Mouse (Mus musculus): ENCODE data around the gene Prmt2.

DNA sequence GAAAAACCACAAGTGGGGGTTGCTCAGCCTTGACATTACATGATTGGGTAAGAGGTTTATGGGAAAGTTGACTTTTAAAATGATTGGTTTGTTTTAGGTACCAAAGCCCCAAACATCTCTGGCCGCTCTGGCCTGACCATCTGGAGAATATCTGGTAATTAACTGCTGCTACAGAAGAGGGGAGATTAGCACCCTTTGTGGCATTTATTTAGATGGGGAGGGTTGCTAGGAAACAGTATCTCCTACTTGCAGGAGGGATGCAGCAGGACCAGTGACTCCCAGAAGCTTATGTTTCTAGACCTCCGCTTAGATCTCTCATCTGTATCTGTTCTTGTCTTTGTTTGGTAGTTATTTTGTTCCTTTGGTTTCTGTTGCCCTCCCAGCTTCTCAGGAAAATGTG, 62.8 kb downstream of the Prmt2 start:
- TF ChIP-seq CTCF (IDR thresholded peaks at IDR 0.05; ENCODE audit: control insufficient read depth, insufficient read depth, insufficient replicate concordance, low read depth, low read length) (no peak), POLR2A (IDR thresholded peaks at IDR 0.05; ENCODE audit: control insufficient read depth, low read depth, low read length) (no peak)
